Mouse (Mus musculus) midbrain, embryonic 13.5 days (tissue): ENCODE measurements around the gene S1pr4. TPM values are rescaled to one million over a fixed set of nuclear protein-coding genes. Genes with fewer than 3 reads are reported as not detected.

Experiments used
- ATAC-seq: fragments of 200-750 bp; cut with Nextera tagmentation; 2 replicates; pipeline ENCODE4 v1.8.0; 2017; ENCODE audit warnings: mild to moderate bottlenecking, moderate TSS enrichment, moderate library complexity
- H3K27ac ChIP-seq: fragments of 300-500 bp; sonication (generic); 2 replicates; pipeline ENCODE4 v1.5.1; 2015; ENCODE audit warnings: inconsistent platforms, mild to moderate bottlenecking, moderate library complexity
- H3K27me3 ChIP-seq: fragments of 300-500 bp; sonication (generic); 2 replicates; pipeline ENCODE4 v1.6.1; 2015; ENCODE audit warnings: mild to moderate bottlenecking, inconsistent platforms
- H3K36me3 ChIP-seq: fragments of 300-500 bp; sonication (generic); 2 replicates; pipeline ENCODE4 v1.6.1; 2015; ENCODE audit warnings: mild to moderate bottlenecking, inconsistent platforms
- H3K4me1 ChIP-seq: fragments of 300-500 bp; sonication (generic); replicated peaks from 2 replicates; pipeline ENCODE4 v1.6.1; 2015; ENCODE audit warnings: inconsistent platforms
- H3K4me2 ChIP-seq: fragments of 300-500 bp; sonication (generic); replicated peaks from 2 replicates; pipeline ENCODE4 v1.6.1; 2015; ENCODE audit warnings: moderate library complexity, mild to moderate bottlenecking, inconsistent platforms
- H3K4me3 ChIP-seq: fragments of 300-500 bp; sonication (generic); replicated peaks from 2 replicates; pipeline ENCODE4 v1.5.1; 2015; ENCODE audit warnings: mild to moderate bottlenecking, inconsistent platforms
- H3K9ac ChIP-seq: fragments of 300-500 bp; sonication (generic); replicated peaks from 2 replicates; pipeline ENCODE4 v1.6.1; 2015; ENCODE audit warnings: mild to moderate bottlenecking, inconsistent platforms
- H3K9me3 ChIP-seq: fragments of 300-500 bp; sonication (generic); 2 replicates; pipeline ENCODE4 v1.6.1; 2016; ENCODE audit warnings: mild to moderate bottlenecking, inconsistent platforms
- WGBS: fragments of 180-500 bp; shearing (Covaris S2); methylation state at CpG from one replicate; pipeline ENCODE4 v1.1.7; 2015; 5-methylcytosine and 5-hydroxymethylcytosine counted together
- polyA plus RNA-seq: library from polyadenylated mRNA; unstranded; fragments of >200 nt; fragmentation: Nextera tagmentation; extraction: Ambion mirVana; gene quantifications from 2 replicates; pipeline ENCODE4 v1.2.1, GENCODE M21; 2015

Gene S1pr4
- polyA plus RNA-seq, 1 experiment from 2014 or later: 0.77 TPM

DNA sequence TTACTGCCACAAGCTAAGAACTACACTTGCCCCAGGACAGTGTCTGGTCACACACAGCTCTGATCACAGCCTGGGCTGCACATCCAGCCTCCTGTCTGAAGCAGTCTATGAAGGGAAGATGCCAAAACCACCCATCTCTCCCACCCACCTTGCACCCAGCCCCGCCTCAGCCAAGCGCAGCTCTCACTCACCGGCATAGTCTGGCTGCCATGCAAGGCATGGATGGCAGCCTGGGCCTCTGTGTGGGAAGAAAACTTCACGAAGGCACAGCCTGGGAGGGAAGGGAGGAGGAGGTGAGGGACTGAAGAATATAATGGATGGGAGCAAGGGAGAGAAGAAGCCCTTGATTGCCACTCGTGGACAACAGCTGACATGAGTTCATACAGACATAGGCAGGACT, 30.7 kb downstream of the S1pr4 start:
- Histone ChIP-seq H3K9me3 (no peaks in the 10 kb centered on the region), H3K27me3 (peaks cover 41% of the 10 kb centered on the region)
- 87% methylated on average over 5 of the region's 5 CpGs for WGBS

DNA sequence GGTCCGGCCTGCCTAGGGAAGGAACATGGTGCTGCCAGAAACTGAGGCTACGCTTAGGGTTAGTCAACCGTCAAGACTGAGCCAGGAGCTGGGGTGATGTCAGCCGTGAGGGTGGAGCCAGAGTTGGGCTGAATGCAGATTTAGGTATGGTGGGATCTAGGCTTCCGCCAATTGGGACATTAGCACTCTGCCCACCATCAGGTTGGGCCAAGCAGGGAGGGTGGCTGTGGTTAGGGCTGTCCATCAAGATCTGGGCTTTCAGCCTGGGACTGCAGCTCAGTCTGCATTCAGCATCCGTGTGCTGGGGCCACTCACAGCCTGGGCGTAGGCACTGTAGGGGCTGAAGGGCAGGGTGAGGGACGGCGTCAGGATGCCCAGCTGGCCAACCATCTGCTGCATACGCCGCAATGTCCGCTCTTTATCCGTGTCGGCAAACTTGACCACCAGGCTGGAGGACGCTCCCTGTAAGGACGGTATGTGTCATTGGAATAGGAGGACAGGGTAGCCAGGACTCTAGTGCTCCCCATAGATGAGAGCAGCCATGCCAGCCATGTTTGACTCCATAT, 32.2 kb downstream of the S1pr4 start:
- Histone ChIP-seq H3K36me3 (peaks cover 54% of the 10 kb centered on the region), H3K4me3 (no peak overlapping the region), H3K27ac (no peak overlapping the region), H3K9ac (no peak overlapping the region), H3K4me1 (peaks cover 41% of the 10 kb centered on the region), H3K9me3 (no peaks in the 10 kb centered on the region), H3K27me3 (peaks cover 56% of the 10 kb centered on the region), H3K4me2 (no peak overlapping the region)
- ATAC-seq: no peak
- WGBS: 86% methylated on average over 16 of the region's 16 CpGs

More for the DNA sequence above, 30.7 kb downstream of the S1pr4 start:
- no peak for ATAC-seq
- Histone ChIP-seq H3K36me3 (peaks cover 44% of the 10 kb centered on the region), H3K4me3 (no peak overlapping the region), H3K27ac (no peak overlapping the region), H3K9ac (no peak overlapping the region; the same call in 1 of the 2 replicates), H3K4me2 (no peak overlapping the region), H3K4me1 (peaks cover 50% of the 10 kb centered on the region)

DNA sequence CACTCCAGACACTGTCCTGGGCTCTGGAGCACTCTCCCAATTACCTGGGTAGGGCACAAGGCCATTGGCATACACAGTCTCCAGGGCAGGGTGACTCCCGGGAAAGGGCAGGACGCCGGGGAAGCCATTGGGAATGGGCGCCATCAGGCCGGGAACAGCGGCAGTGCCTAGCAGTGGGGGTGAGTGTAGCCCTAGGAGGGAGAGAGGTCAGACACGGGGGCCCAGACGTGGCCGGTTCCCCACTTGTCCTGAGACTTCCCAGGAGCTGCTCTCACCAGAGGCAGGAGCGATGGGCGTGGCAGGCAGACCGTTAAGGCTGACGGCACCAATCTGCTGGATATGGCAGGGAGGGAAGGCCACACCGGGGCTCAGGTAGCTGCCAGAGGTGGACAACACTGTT, 33.1 kb downstream of the S1pr4 start:
- Histone ChIP-seq H3K27ac (no peak overlapping the region), H3K9me3 (no peaks in the 10 kb centered on the region)
- 73% methylated on average over 14 of the region's 14 CpGs for WGBS

DNA sequence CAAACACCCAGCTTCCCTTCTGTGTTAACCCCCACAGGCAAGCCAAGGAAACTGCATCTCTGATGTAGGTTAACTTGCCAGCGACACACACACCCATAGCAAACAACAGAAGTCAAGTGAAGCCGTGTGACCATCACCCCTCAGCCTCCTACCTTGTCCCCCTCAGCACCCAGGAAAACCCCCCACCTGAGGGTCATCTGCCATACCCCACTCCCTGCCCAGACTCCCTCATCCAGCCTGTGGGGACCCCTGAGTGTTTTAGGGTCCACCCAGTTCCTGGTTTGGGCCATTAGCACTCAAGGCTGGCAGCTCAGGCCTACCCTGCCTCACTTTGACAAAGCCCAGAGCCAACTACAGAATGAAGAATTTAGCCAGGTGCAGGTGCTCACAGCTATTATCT, 33.9 kb downstream of the S1pr4 start:
- Histone ChIP-seq H3K4me2 (no peak overlapping the region), H3K9me3 (no peaks in the 10 kb centered on the region), H3K36me3 (peaks cover 64% of the 10 kb centered on the region), H3K4me3 (no peak overlapping the region), H3K4me1 (peaks cover 26% of the 10 kb centered on the region), H3K27me3 (peaks cover 73% of the 10 kb centered on the region), H3K27ac (no peak overlapping the region), H3K9ac (no peak overlapping the region)
- WGBS: 93% methylated on average over 2 of the region's 2 CpGs
- no peak for ATAC-seq

More for the DNA sequence above, 33.1 kb downstream of the S1pr4 start:
- H3K4me3 ChIP-seq: no peak overlapping the region
- H3K27me3 ChIP-seq: peaks cover 64% of the 10 kb centered on the region
- ATAC-seq: no peak
- H3K9ac ChIP-seq: no peak overlapping the region
- H3K4me1 ChIP-seq: peaks cover 34% of the 10 kb centered on the region
- H3K4me2 ChIP-seq: no peak overlapping the region
- peaks cover 62% of the 10 kb centered on the region for H3K36me3 ChIP-seq

DNA sequence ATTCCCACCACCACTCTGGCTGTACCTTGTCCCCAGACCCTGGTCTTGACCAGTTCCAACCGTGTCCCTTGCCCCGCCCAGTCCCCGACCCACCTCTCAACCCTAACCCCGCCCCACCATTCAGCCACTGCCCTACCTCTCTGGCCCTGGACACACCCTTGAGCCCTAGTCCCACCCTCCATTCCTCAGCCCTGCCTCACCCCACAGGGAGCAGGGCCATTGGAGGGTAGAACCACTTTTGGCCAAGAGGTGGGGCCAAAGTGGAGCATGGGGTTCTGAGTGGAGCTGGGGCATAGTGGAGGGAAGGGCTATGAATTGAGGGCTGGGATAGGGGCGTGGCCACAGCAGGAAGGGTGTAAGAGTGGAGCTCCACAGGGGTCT, 34.7 kb downstream of the S1pr4 start:
- Histone ChIP-seq H3K9ac (no peak overlapping the region), H3K4me3 (no peak overlapping the region), H3K9me3 (no peaks in the 10 kb centered on the region), H3K4me1 (peaks cover 18% of the 10 kb centered on the region), H3K27me3 (peaks cover 81% of the 10 kb centered on the region), H3K36me3 (peaks cover 64% of the 10 kb centered on the region), H3K27ac (no peak overlapping the region), H3K4me2 (no peak overlapping the region)
- peak; percentile 18 for ATAC-seq
- WGBS: 5% methylated on average over 5 of the region's 5 CpGs

DNA sequence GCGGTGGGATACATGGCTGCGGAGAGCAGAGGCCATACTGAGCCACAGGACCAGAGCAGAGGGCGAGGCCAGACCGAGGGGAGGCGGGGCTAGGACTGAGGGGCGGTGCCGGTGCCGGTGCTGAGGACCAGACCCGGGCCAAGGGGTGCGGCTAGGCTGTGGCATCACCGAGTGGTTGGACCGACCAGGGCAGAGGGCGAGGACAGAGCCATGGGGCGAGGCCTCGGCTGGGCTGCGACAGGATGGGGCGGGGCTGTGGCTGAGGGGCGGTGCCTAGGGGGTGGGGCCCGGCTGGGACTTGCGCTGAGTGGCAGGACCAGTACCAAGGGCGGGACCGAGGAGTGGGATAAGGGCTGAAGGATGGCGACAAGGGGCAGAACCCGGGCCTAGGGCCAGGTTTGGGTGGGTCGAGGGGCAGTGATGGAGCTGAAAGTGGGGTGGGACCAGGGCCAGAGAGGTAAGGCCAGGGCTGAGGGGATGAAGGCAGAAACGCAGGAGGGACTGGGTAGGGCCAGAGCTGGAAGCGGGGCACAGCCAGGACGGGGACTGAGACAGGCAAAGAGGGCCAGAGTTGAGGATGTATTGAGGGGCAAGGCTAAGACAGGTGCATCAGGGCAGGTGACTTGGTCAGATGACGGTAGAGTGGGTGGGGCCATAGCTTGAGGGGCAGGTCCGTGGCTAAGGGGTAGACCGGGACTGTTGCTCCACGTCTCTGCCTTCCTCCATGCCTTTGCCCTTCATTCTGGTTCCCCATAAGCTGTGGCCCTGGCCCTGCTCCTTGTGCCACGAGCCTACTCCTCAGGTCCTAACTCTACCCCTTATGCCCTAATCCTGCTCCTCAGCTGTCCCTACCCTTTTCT, 35.3 kb downstream of the S1pr4 start:
- peaks cover 86% of the 10 kb centered on the region for H3K27me3 ChIP-seq

DNA sequence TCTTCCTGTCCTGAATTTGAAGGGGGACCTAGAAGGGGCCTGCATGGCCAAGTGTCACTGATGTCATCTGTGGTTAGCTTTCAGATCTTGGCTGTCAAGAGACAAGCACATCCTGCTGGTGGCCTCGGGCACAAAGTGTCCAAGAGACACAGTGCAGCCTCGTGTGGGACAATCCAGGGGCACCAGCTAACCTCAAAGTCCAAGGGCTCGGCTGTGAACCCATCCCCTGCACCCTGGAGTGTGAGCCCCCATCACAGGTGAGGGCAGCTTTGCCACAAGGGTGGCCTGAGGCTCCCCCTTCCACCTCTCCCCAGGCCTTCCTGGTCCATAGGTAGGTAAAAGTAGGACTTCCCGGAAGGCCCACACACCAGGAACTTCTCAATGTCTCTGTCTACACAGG, 36.4 kb downstream of the S1pr4 start:
- ATAC-seq: no peak
- peaks cover 91% of the 10 kb centered on the region for H3K27me3 ChIP-seq
- H3K4me2 ChIP-seq: no peak overlapping the region

More for the DNA sequence above, 35.3 kb downstream of the S1pr4 start:
- H3K27ac ChIP-seq: no peak overlapping the region
- peaks cover 18% of the 10 kb centered on the region for H3K4me1 ChIP-seq
- no peaks in the 10 kb centered on the region for H3K9me3 ChIP-seq
- H3K4me2 ChIP-seq: peak overlapping the region; percentile 55
- peak overlapping the region; percentile 32 for H3K4me3 ChIP-seq
- peaks cover 64% of the 10 kb centered on the region for H3K36me3 ChIP-seq
- WGBS: 4% methylated on average over 33 of the region's 33 CpGs
- H3K9ac ChIP-seq: peak overlapping the region; percentile 49; the same call in 1 of the 2 replicates
- ATAC-seq: peak; percentile 79

DNA sequence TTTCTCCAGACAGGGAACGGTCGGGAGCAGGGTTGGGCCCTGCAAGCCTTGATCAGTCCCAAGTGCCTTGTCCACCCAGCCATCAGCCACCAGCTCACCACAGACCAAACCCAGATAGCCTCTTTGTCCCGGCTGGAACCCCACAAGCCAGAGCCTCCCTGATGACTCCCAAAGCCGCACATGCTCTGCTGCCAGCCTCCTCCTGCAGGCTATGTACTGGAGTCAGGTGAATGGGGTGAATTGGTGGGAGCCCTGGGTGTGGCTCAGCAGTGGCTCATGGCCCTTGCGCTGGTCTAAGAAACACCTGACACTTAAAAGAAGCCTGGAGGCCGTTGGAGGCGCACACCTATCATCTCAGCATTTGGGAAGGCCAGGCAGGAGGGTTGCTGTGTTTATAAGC, 37.0 kb downstream of the S1pr4 start:
- H3K27ac ChIP-seq: no peak overlapping the region
- H3K4me3 ChIP-seq: no peak overlapping the region
- no peaks in the 10 kb centered on the region for H3K9me3 ChIP-seq
- no peak for ATAC-seq
- H3K27me3 ChIP-seq: peaks cover 86% of the 10 kb centered on the region
- H3K4me2 ChIP-seq: no peak overlapping the region
- WGBS: 82% methylated on average over 7 of the region's 7 CpGs
- H3K9ac ChIP-seq: no peak overlapping the region
- peaks cover 18% of the 10 kb centered on the region for H3K4me1 ChIP-seq
- H3K36me3 ChIP-seq: peaks cover 48% of the 10 kb centered on the region

More for the DNA sequence above, 36.4 kb downstream of the S1pr4 start:
- H3K4me3 ChIP-seq: no peak overlapping the region
- H3K36me3 ChIP-seq: peaks cover 54% of the 10 kb centered on the region
- H3K27ac ChIP-seq: no peak overlapping the region
- H3K9ac ChIP-seq: no peak overlapping the region
- 80% methylated on average over 4 of the region's 4 CpGs for WGBS
- H3K4me1 ChIP-seq: peaks cover 18% of the 10 kb centered on the region
- no peaks in the 10 kb centered on the region for H3K9me3 ChIP-seq

DNA sequence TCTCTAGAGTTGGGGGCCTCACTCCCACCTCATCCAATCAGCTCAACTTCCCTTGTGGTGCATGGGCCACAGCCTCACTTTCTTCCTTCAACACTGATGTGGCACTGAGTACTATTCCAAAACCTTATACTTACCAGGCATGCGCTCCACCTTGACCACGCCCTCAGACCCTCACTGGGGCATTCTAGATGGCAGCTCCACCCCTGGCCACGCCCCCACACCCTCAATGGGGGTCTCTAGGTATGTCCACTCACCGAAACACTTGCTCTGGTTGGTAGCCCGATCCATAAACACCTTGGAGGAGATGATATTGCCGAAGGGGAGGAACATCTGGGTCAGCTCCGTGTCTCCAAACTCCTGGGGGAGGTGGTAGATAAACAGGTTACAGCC, 37.5 kb downstream of the S1pr4 start:
- Histone ChIP-seq H3K36me3 (peaks cover 43% of the 10 kb centered on the region), H3K4me3 (no peak overlapping the region), H3K27me3 (peaks cover 87% of the 10 kb centered on the region), H3K9ac (no peak overlapping the region), H3K9me3 (no peaks in the 10 kb centered on the region), H3K4me1 (peaks cover 18% of the 10 kb centered on the region), H3K27ac (no peak overlapping the region), H3K4me2 (no peak overlapping the region)
- ATAC-seq: no peak
- 40% methylated on average over 7 of the region's 7 CpGs for WGBS

DNA sequence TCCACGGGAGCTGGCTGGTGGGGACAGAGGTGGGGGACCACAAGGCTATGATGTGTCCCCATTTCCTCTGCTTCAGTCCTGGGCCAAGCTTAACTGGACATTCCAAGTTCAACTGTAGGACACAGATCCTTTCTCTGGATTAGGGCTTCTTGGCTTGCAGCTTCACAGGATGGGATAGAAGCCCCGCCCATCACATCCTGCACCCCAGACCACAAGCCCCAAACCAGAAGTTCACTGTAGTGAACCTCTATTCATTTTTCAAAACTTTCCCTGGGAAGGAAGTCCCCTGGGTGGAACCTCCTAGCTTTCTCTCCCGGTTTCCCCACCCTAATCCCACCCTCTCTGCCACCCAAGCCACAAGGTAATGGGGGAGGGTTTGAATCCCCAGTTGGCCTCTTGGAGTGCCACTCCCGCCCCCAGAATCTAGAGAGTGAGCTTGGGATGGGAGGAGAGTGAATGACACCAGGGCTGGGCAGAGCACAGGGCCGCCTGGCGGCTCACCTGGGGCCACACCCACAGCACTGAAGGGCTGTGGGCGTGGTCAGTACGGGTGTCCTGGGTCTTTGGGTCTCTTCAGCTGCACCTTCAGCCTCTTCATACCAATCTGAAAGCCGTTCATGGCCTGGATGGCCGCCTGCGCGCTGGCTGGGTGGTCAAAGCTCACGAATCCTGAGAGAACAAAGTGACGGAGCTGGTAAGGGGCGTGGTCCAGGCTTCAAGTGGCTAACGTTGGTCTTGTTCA, 38.1 kb downstream of the S1pr4 start:
- Histone ChIP-seq H3K27me3 (peaks cover 87% of the 10 kb centered on the region), H3K9me3 (no peaks in the 10 kb centered on the region), H3K9ac (no peak overlapping the region), H3K27ac (no peak overlapping the region), H3K4me3 (no peak overlapping the region), H3K36me3 (peaks cover 37% of the 10 kb centered on the region), H3K4me2 (no peak overlapping the region), H3K4me1 (peaks cover 18% of the 10 kb centered on the region)
- no peak for ATAC-seq
- 10% methylated on average over 16 of the region's 16 CpGs for WGBS

DNA sequence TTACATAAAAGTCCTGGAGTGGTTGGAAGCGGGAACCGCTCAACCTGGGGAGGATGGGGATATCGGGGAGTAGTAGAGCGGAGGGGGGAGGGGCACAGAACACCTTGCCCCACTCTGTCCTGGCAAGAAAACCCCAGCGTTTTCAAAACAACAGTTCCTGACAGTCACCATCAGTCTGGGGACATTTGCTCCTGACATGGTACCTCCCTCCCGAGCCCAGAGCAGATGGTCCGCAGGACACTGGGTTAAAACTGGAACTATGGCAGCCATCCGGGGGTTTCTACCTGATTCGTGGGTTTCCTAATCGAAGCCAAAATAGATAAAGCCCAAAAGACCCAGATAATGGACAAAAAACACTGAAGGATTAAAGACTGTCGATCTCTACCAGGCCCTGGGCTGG, 39.0 kb downstream of the S1pr4 start:
- peaks cover 18% of the 10 kb centered on the region for H3K4me1 ChIP-seq
- peaks cover 28% of the 10 kb centered on the region for H3K36me3 ChIP-seq
- H3K27ac ChIP-seq: no peak overlapping the region
- no peak for ATAC-seq
- no peak overlapping the region for H3K4me3 ChIP-seq
- no peaks in the 10 kb centered on the region for H3K9me3 ChIP-seq
- H3K4me2 ChIP-seq: no peak overlapping the region
- WGBS: 40% methylated on average over 11 of the region's 11 CpGs
- H3K27me3 ChIP-seq: peaks cover 86% of the 10 kb centered on the region
- H3K9ac ChIP-seq: no peak overlapping the region

DNA sequence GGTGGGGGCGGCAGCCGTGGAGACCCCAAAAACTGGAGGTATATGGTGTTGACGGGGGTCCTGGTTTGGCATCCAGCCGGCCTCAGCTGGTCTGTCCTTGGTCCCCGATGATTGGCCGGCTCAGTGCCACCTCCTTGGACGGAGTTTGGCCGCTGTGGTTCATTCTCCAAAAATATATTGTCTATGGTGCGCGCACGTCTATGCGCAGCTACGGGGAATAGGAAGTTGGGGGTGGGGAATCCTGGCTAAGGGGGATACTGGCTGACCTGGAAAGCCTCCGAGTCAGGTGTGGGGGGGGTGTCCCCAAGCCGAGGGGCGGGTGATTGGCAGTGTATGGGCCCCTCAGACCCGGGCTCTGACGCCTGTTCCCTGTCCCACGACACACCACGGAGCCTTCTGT, 39.5 kb downstream of the S1pr4 start:
- Histone ChIP-seq H3K9ac (no peak overlapping the region), H3K4me2 (no peak overlapping the region), H3K4me3 (no peak overlapping the region), H3K36me3 (peaks cover 23% of the 10 kb centered on the region), H3K27ac (no peak overlapping the region), H3K9me3 (no peaks in the 10 kb centered on the region), H3K27me3 (peaks cover 86% of the 10 kb centered on the region), H3K4me1 (peaks cover 16% of the 10 kb centered on the region)
- no peak for ATAC-seq
- 14% methylated on average over 19 of the region's 20 CpGs for WGBS
